Mouse (Mus musculus) spleen, postnatal 4 days (tissue): ENCODE measurements at regions not wholly inside any gene's neighbourhood (a gene's known extent, or its start where the extent isn't known, plus 50 kb on each side); places are given as distances from the start of the nearest gene placed in this dataset.

Experiments
- DNase-seq, 2 experiments: peaks; one replicate each; pipeline ENCODE4 v3.0.0; 2022; ENCODE audit warnings: low spot score in 2 of 2

- DNase-seq = no peak
These were observed 979.5 kb upstream of the Car8 start for GRCm38 (mm10) chr4:9218380-9218779.

- DNase-seq = no peak
These were observed 969.8 kb upstream of the Car8 start for GRCm38 (mm10) chr4:9208606-9209005.

- DNase-seq = no peak
These were observed 961.2 kb upstream of the Car8 start for GRCm38 (mm10) chr4:9200012-9200411.

- DNase-seq = no peak
These were observed 957.6 kb upstream of the Car8 start for GRCm38 (mm10) chr4:9196435-9196834.

- no peak for DNase-seq
These were observed 954.3 kb upstream of the Car8 start for GRCm38 (mm10) chr4:9193121-9193520.

GRCm38 (mm10) chr4:9185156-9185875 is 946.5 kb upstream of the Car8 start:
- DNase-seq = no peak

GRCm38 (mm10) chr4:9184451-9185121 is 945.7 kb upstream of the Car8 start:
- no peak for DNase-seq

GRCm38 (mm10) chr4:9174365-9174764 is 935.5 kb upstream of the Car8 start:
- no peak for DNase-seq

GRCm38 (mm10) chr4:9162374-9162773 is 923.5 kb upstream of the Car8 start:
- no peak for DNase-seq

GRCm38 (mm10) chr4:9161814-9162133 is 922.9 kb upstream of the Car8 start:
- DNase-seq = no peak

- no peak for DNase-seq
These were observed 922.4 kb upstream of the Car8 start for GRCm38 (mm10) chr4:9161068-9161813.

- no peak for DNase-seq
These were observed 908.9 kb upstream of the Car8 start for GRCm38 (mm10) chr4:9147732-9148131.

- peak; percentile 4 to 43 for DNase-seq
These were observed 905.7 kb upstream of the Car8 start for GRCm38 (mm10) chr4:9144226-9145215.

GRCm38 (mm10) chr4:9143087-9143486 is 904.2 kb upstream of the Car8 start:
- peak; percentile 5 to 40 for DNase-seq

GRCm38 (mm10) chr4:9141946-9142683 is 903.3 kb upstream of the Car8 start:
- DNase-seq = peak; percentile 7 to 56

GRCm38 (mm10) chr4:9140691-9141090 is 901.9 kb upstream of the Car8 start:
- peak; percentile 4 to 34 for DNase-seq

- DNase-seq = peak; percentile 8 to 50
These were observed 897.8 kb upstream of the Car8 start for GRCm38 (mm10) chr4:9136657-9137056.

GRCm38 (mm10) chr4:9136188-9136569 is 897.3 kb upstream of the Car8 start:
- DNase-seq = peak; percentile 10 to 57

- DNase-seq = peak; percentile 83 to 96
These were observed 896.8 kb upstream of the Car8 start for GRCm38 (mm10) chr4:9135481-9136187.

- DNase-seq = peak; percentile 4 to 46
These were observed 894.9 kb upstream of the Car8 start for GRCm38 (mm10) chr4:9133695-9134094.
